Mouse (Mus musculus) cerebellum, adult (tissue): ENCODE data around the gene Tmem102.
A peak's percentile ranks its signal among the peaks of the same experiment; 100 is the strongest.

Source experiments
- ATAC-seq: cut with Nextera tagmentation; 2 replicates; pipeline ENCODE4 v1.9.2; 2017; ENCODE audit warnings: mild to moderate bottlenecking, moderate library complexity, mixed read lengths; ENCODE audit not compliant: insufficient number of reproducible peaks, low FRiP score, low TSS enrichment

The Tmem102 gene

GRCm38 (mm10) chr11:69760901-69761200 is 44.6 kb downstream of the Tmem102 start:
- no peak for ATAC-seq

DNA sequence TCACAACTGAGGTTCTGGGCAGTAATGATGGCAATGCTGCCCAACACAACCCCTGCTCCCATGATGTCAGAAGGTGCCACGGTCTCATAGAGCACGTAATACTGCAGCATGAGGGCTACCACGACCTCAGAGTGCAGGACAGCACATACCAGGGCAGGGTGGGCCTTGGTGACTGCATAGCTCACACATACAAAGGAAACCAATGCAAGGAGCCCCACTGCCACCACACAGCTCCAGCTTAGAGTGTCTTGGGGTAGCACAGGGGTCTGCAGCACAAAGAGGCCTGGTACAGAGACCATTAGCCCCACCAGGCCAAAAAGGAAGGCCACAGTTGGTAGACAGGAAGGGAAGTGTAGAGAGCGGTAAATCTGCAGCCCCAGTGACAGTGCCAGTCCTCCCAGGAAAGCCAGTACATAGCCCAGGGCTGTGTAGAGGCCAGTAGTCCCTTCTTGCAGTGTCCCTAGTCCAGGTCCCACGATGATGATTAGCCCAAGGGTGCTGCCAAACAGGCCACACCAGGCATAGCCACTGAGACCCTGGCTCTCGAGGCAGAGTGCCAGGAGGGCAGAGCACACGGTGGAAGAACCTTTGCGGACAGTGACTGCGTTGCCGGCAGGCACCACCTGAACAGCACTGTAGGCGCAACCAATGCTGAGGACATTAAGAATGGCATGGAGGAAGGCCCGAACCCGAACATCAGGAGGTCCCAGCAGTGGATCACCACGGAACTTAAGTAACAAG is 45.1 kb downstream of the Tmem102 start:
- ATAC-seq: no peak

DNA sequence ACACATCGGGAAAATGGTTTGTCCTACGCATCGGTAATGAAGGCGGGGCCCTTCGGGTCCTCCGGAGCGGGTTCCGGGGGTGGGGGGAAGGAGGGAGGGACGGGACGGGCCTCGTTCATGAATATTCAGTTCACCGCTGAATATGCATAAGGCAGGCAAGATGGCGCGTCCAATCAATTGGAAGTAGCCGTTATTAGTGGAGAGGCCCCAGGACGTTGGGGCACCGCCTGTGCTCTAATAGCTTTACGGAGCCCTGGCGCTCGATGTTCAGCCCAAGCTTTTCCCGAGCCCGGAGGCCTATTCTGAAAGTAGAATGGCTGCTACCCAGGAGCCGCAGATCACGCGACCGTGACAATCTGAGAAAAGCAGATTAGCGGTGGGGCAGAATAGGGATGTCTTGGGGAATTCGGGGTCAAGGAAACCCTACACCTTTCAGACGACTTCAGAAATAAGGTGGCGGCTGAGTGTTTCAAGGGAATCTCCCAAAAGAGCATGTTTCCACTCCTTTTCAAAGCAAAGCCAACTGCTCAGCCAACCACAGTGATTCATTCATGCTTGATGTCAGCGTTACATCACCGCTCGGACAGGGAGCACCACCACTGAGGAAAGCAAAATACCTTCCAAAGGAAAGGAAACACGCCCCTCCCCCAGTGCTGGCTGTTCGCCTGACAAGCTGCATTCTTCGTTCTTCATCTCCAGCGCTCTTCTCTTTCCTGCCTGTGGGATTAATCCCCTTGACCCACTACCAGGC is 46.3 kb downstream of the Tmem102 start:
- peak; percentile 69 for ATAC-seq

DNA sequence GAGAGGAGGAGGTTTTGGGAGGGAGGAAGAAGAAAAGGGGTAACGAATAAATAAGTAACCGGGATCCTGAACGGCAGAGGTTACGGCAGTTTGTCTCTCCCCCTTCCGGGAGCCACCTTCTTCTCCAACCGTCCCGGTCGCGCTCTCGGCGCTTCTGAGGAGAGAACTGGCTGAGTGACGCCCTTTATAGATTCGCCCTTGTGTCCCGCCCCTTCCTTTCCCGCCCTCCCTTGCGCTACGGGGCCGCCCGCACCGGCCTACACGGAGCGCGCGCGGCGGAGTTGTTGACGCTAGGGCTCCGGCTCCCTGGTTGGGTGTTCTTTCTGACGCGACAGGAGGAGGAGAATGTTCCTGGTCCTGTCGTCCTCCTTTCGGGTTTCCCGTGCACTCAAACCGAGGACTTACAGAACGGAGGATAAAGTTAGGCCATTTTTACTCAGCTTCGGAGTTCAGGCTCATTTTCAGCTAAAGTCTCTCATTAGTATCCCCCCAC is 46.9 kb downstream of the Tmem102 start, which contains the start of gene Polr2a:
Gene Polr2a (minus strand): TSS at position 160 of the 493 bp plus-strand sequence.
- ATAC-seq: peak; percentile 83

DNA sequence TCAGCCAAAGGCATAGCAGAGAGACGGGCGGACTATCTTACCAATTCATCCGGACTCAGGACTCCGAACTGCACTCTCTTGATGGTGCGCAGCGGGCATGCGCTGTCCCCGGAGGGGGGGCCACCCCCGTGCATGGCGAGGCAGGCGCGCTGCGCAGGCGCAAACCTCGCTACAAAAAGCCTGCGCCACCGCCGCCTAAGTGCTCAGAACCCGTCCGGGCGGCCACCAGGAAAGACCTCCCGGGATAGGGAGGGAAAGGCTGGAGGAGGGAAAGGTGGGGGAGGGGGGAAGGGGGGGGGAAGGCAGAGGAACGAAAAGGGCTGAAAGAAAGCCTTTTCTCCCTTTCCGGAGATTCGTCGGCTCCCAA is 47.4 kb downstream of the Tmem102 start:
- ATAC-seq: peak; percentile 60

DNA sequence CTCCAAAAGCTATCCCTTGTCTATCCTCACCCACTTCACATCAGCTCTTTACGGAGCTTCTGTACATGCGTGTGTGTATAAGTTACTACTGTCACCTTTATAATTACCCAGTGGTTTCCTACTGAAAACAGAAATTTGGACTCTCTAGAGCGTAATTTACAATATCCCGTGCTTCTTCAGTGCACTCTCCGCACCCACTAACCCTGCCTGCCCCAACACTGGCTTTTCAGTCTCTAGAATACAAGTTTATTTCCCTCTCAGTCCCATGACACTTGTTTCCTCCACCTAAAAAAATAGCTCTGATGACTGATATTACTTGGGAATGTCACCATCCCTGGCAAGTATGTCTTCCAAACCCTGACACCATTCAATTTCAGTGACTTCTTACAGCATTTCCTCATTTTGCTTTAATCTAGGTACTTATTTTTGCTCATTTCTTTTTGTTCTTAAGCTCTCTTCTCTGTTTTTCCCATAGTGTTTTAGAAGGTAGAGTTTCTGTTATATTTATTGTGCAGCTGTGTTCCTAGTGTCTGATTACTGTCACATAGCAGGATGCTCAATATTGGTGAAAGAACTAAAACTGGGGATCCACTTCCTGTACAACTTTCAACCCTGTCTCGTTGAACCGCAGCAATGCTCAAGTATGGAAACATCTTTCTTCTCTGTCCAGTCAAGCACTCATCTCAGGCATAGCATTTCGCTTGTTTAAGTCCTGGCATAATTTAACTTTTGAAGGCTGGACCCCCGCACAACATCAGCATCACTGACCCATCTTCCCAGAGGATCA is 47.9 kb downstream of the Tmem102 start:
- ATAC-seq: no peak

DNA sequence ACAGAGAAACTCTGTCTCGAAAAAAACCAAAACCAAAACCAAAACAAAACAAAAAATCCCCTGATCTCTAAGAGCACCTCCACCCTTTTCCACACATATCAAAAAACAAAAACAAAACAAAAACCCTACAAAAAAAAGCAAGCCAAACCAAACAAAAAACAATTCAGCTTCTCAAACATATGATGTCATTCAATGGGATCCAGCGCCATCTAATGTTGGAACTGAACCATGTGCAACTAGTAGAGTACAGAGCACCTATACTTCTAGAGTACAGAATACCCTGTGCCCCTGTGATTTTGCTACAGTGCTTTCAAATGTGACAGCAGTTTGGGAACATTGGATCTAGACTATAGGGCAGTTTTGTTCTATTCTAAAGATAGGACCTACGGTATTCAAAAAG is 50.7 kb downstream of the Tmem102 start:
- ATAC-seq: no peak

DNA sequence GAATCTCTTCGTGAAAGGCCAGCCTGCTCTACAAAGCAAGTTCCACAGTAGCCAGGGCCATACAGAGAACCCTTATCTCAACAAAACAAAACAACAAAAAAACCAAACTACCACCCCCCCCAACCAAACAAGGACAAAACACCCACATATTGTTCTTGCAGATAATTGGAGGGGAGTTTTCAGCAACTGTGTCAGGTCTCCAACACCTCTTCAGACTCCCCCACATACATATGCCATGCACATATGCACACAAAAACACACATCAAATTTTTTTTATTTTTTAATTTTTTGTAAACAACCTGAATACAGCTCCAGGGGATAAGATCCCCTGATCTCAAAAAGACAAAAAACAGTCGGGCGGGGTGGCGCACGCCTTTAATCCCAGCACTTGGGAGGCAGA is 51.2 kb downstream of the Tmem102 start:
- ATAC-seq: no peak
